Mouse (Mus musculus) T-helper 17 cell (primary cell): ENCODE data around the gene Gm2056.
"Not testable (repeated sequence)": the region's sequence is repeated elsewhere in the genome, so short reads cannot be mapped to it uniquely, and the experiment has no call there.

Source experiments
- in situ Hi-C, 2 experiments: fragments of 300-600 bp; cut with MboI, MseI; formaldehyde crosslinking; loops; 1 replicate in 1 of 2; 2 replicates in 1 of 2; pipeline ENCODE4 v1.15.1; 2025; ENCODE audit warnings: high pct_unique_total_duplicates in 2 of 2

Gene Gm2056

GRCm38 (mm10) chr12:88026704-88027103 lies at the start of gene Gm2056:
Gene Gm2056 (plus strand): TSS chr12:88027004.
- in situ Hi-C loops: loop anchor here in 1 of 2 experiments (5.0 kb wide), 1 partner anchor 56 kb away; the partner anchor contains the start of gene Gm16368

GRCm38 (mm10) chr12:87984000-87984399 lies 42.8 kb upstream of the Gm2056 start:
- in situ Hi-C loops: loop anchor here in 1 of 2 experiments (10.0 kb wide), 1 partner anchor 159 kb away; no protein-coding TSS in a partner anchor

- in situ Hi-C loops: loop anchor here in 1 of 2 experiments (5.0 kb wide), 1 partner anchor 157 kb away; no protein-coding TSS in a partner anchor
These were observed 22.7 kb upstream of the Gm2056 start for GRCm38 (mm10) chr12:88004118-88004517.

- in situ Hi-C loops: not testable (repeated sequence)
These were observed 15.3 kb upstream of the Gm2056 start, which contains the start of gene Gm2075 for GRCm38 (mm10) chr12:88011548-88011947. Gene Gm2075 (plus strand): TSS chr12:88011848.

- in situ Hi-C loops: not testable (repeated sequence)
These were observed 8.1 kb upstream of the Gm2056 start, which contains the start of gene Gm6803 for GRCm38 (mm10) chr12:88018671-88019070. Gene Gm6803 (minus strand): TSS chr12:88018771.

- in situ Hi-C loops: not testable (repeated sequence)
These were observed 5.4 kb downstream of the Gm2056 start for GRCm38 (mm10) chr12:88032250-88032649.

- in situ Hi-C loops: not testable (repeated sequence)
These were observed 12.3 kb downstream of the Gm2056 start for GRCm38 (mm10) chr12:88039062-88039461.

- in situ Hi-C loops: not testable (repeated sequence)
These were observed 12.9 kb downstream of the Gm2056 start for GRCm38 (mm10) chr12:88039703-88040102.

GRCm38 (mm10) chr12:88045226-88045625 lies 18.4 kb downstream of the Gm2056 start:
- in situ Hi-C loops: loop anchor here in 1 of 2 experiments (5.0 kb wide), 1 partner anchor 72 kb away; no protein-coding TSS in a partner anchor
